Mouse (Mus musculus) MEL (cell line): ENCODE results near the gene Tmed10. TPM values are rescaled to one million over a fixed set of nuclear protein-coding genes. Genes with fewer than 3 reads are reported as not detected.
A peak's percentile ranks its signal among the peaks of the same experiment; 100 is the strongest.

ENCODE experiments used
- DNase-seq: peaks from one replicate; pipeline ENCODE4 v3.0.0; 2011; ENCODE audit warnings: low read depth, low spot score
- H3K27ac ChIP-seq: 2 replicates; pipeline ENCODE4 v1.5.1; 2012; ENCODE audit warnings: low read depth, mild to moderate bottlenecking, control low read depth, low read length, moderate library complexity; ENCODE audit not compliant: control insufficient read depth
- H3K27me3 ChIP-seq, 2 experiments: fragments of 150-350 bp in 1 of 2; sonication (generic) in 1 of 2; 2 replicates each; pipeline ENCODE4 v1.6.1; 2012; ENCODE audit warnings: low read length in 2 of 2, mild to moderate bottlenecking in 2 of 2, improper control_type of control experiment in 1 of 2, moderate library complexity in 1 of 2; ENCODE audit not compliant: insufficient read depth in 2 of 2, control insufficient read depth in 1 of 2
- H3K36me3 ChIP-seq, 2 experiments: 2 replicates each; pipeline ENCODE4 v1.6.1; 2012 to 2014; ENCODE audit warnings: low read length in 2 of 2, improper control_type of control experiment in 1 of 2, inconsistent platforms in 1 of 2, mild to moderate bottlenecking in 1 of 2; ENCODE audit not compliant: insufficient read depth in 2 of 2, control insufficient read depth in 1 of 2
- H3K4me1 ChIP-seq, 2 experiments: fragments of 150-350 bp in 1 of 2; sonication (generic) in 1 of 2; 2 replicates each; pipeline ENCODE4 v1.6.1; 2012; ENCODE audit warnings: low read length in 2 of 2, improper control_type of control experiment in 1 of 2, mild to moderate bottlenecking in 1 of 2; ENCODE audit not compliant: insufficient read depth in 2 of 2, control insufficient read depth in 1 of 2
- H3K4me3 ChIP-seq, 2 experiments: fragments of 150-350 bp in 1 of 2; sonication (generic) in 1 of 2; 2 replicates each; pipeline ENCODE4 v1.5.1; 2012; ENCODE audit warnings: low read depth in 2 of 2, low read length in 2 of 2, mild to moderate bottlenecking in 2 of 2, moderate library complexity in 2 of 2, control low read depth in 1 of 2, improper control_type of control experiment in 1 of 2; ENCODE audit not compliant: control insufficient read depth in 1 of 2, insufficient read depth in 1 of 2
- H3K79me2 ChIP-seq: 2 replicates; pipeline ENCODE4 v1.6.1; 2012; ENCODE audit warnings: mild to moderate bottlenecking, low read length, moderate library complexity; ENCODE audit not compliant: control insufficient read depth, poor library complexity, insufficient read depth
- H3K9ac ChIP-seq: 2 replicates; pipeline ENCODE4 v1.6.1; 2012; ENCODE audit warnings: low read depth, mild to moderate bottlenecking, control low read depth, low read length, moderate library complexity; ENCODE audit not compliant: control insufficient read depth, poor library complexity, severe bottlenecking
- H3K9me3 ChIP-seq: fragments of 150-350 bp; sonication (generic); replicated peaks from 2 replicates; pipeline ENCODE4 v1.6.1; 2012; ENCODE audit warnings: mild to moderate bottlenecking, low read length, improper control_type of control experiment, moderate library complexity; ENCODE audit not compliant: insufficient read depth
- BHLHE40 ChIP-seq: IDR thresholded peaks from 2 replicates; pipeline ENCODE4 v1.6.1; 2012; ENCODE audit warnings: low read depth, mild to moderate bottlenecking, inconsistent platforms, low read length, improper control_type of control experiment, borderline replicate concordance
- CHD2 ChIP-seq: IDR thresholded peaks from 2 replicates; pipeline ENCODE4 v1.6.1; 2011; ENCODE audit warnings: low read length, improper control_type of control experiment
- E2F4 ChIP-seq: IDR thresholded peaks from 2 replicates; pipeline ENCODE4 v1.6.1; 2011; ENCODE audit warnings: low read depth, low read length, improper control_type of control experiment, borderline replicate concordance
- ELF1 ChIP-seq: IDR thresholded peaks from 2 replicates; pipeline ENCODE4 v1.6.1; 2014; ENCODE audit warnings: low read depth, mild to moderate bottlenecking, inconsistent platforms, low read length, improper control_type of control experiment, moderate library complexity
- ETS1 ChIP-seq: IDR thresholded peaks from 2 replicates; pipeline ENCODE4 v1.6.1; 2012; ENCODE audit warnings: low read depth, mild to moderate bottlenecking, inconsistent platforms, low read length, improper control_type of control experiment, moderate library complexity
- GATA1 ChIP-seq: IDR thresholded peaks from 2 replicates; pipeline ENCODE4 v1.6.1; 2011; ENCODE audit warnings: low read depth, low read length, improper control_type of control experiment
- HCFC1 ChIP-seq: IDR thresholded peaks from 2 replicates; pipeline ENCODE4 v1.6.1; 2012; ENCODE audit warnings: low read depth, mild to moderate bottlenecking, inconsistent platforms, low read length, improper control_type of control experiment, moderate library complexity
- MAFK ChIP-seq: IDR thresholded peaks from 2 replicates; pipeline ENCODE4 v1.6.1; 2011; ENCODE audit warnings: low read depth, mild to moderate bottlenecking, low read length, improper control_type of control experiment, borderline replicate concordance
- MAX ChIP-seq: IDR thresholded peaks from 2 replicates; pipeline ENCODE4 v1.6.1; 2011; ENCODE audit warnings: low read length, improper control_type of control experiment
- MXI1 ChIP-seq: IDR thresholded peaks from 2 replicates; pipeline ENCODE4 v1.6.1; 2011; ENCODE audit warnings: mild to moderate bottlenecking, low read depth, low read length, improper control_type of control experiment
- NELFE ChIP-seq: IDR thresholded peaks from 2 replicates; pipeline ENCODE4 v1.6.1; 2011; ENCODE audit warnings: low read depth, low read length, improper control_type of control experiment
- POLR2A ChIP-seq, 2 experiments: IDR thresholded peaks; 2 replicates each; pipeline ENCODE4 v1.6.1; 2011 to 2012; ENCODE audit warnings: low read length in 2 of 2, mild to moderate bottlenecking in 2 of 2, control low read depth in 1 of 2, improper control_type of control experiment in 1 of 2, low read depth in 1 of 2, moderate library complexity in 1 of 2; ENCODE audit not compliant: control insufficient read depth in 1 of 2, insufficient read depth in 1 of 2, poor library complexity in 1 of 2
- POLR2AphosphoS2 ChIP-seq: IDR thresholded peaks from 2 replicates; pipeline ENCODE4 v1.6.1; 2011; ENCODE audit warnings: low read length, improper control_type of control experiment
- SIN3A ChIP-seq: IDR thresholded peaks from 2 replicates; pipeline ENCODE4 v1.6.1; 2012; ENCODE audit warnings: low read length, improper control_type of control experiment, inconsistent platforms
- TAL1 ChIP-seq: IDR thresholded peaks from 2 replicates; pipeline ENCODE4 v1.6.1; 2012; ENCODE audit warnings: mild to moderate bottlenecking, inconsistent platforms, low read length, moderate library complexity, mixed read lengths
- TBP ChIP-seq: IDR thresholded peaks from 2 replicates; pipeline ENCODE4 v1.8.0; 2011; ENCODE audit warnings: low read depth, low read length, improper control_type of control experiment
- TCF12 ChIP-seq: IDR thresholded peaks from 2 replicates; pipeline ENCODE4 v1.6.1; 2014; ENCODE audit warnings: low read depth, mild to moderate bottlenecking, inconsistent platforms, low read length, improper control_type of control experiment, moderate library complexity
- USF1 ChIP-seq: IDR thresholded peaks from 2 replicates; pipeline ENCODE4 v1.6.1; 2014; ENCODE audit warnings: low read depth, mild to moderate bottlenecking, inconsistent platforms, low read length, improper control_type of control experiment, moderate library complexity
- ZC3H11A ChIP-seq: IDR thresholded peaks from 2 replicates; pipeline ENCODE4 v1.6.1; 2012; ENCODE audit warnings: low read depth, mild to moderate bottlenecking, inconsistent platforms, low read length, improper control_type of control experiment
- ZKSCAN1 ChIP-seq: IDR thresholded peaks from 2 replicates; pipeline ENCODE4 v1.6.1; 2012; ENCODE audit warnings: low read depth, mild to moderate bottlenecking, inconsistent platforms, low read length, improper control_type of control experiment, moderate library complexity
- ZMIZ1 ChIP-seq: IDR thresholded peaks from 2 replicates; pipeline ENCODE4 v1.6.1; 2012; ENCODE audit warnings: low read depth, mild to moderate bottlenecking, inconsistent platforms, low read length, improper control_type of control experiment, moderate library complexity
- ZNF384 ChIP-seq: IDR thresholded peaks from 2 replicates; pipeline ENCODE4 v1.6.1; 2012; ENCODE audit warnings: low read depth, mild to moderate bottlenecking, inconsistent platforms, low read length, improper control_type of control experiment
- polyA plus RNA-seq, 2 experiments: library from polyadenylated mRNA; stranded (reverse) in 1 of 2; unstranded in 1 of 2; fragments of >175 nt in 1 of 2; fragments of >200 nt in 1 of 2; gene quantifications; 2 replicates each; pipeline versions ENCODE4 v1.2.1 to v1.2.4; 2012; ENCODE audit warnings: low replicate concordance in 2 of 2, low read depth in 1 of 2; ENCODE audit not compliant: insufficient read length in 2 of 2, insufficient read depth in 1 of 2, missing spikeins in 1 of 2
- total RNA-seq: library from RNA; depleted of rRNA; stranded (reverse); fragments of 300-350 nt; gene quantifications from 2 replicates; pipeline ENCODE4 v1.2.3, GENCODE M21; 2012

Tmed10 gene
- total and polyA plus RNA-seq, 3 experiments: 45.7 to 229 (median 60.2) TPM

DNA sequence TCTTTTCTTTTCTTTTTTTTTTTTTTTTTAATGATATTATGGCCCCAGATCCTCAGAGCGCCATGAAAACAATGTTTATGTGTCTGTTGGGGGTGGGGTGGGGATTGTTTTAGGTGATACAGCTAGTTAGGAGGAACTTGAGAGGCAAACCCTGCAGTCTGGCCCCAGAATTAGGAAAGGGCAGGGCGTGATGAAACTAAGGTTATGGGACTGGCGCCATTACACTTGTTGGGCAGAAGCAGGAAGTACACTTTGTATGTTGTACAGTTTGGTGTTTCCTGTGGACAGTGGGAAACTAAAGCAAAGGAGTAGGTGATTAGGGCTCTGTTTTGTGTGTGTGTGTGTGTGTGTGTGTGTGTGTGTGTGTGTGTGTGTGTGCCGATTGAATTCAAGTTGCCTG, 34.7 kb downstream of the Tmed10 start (continued):
- no peak for TF ChIP-seq USF1

DNA sequence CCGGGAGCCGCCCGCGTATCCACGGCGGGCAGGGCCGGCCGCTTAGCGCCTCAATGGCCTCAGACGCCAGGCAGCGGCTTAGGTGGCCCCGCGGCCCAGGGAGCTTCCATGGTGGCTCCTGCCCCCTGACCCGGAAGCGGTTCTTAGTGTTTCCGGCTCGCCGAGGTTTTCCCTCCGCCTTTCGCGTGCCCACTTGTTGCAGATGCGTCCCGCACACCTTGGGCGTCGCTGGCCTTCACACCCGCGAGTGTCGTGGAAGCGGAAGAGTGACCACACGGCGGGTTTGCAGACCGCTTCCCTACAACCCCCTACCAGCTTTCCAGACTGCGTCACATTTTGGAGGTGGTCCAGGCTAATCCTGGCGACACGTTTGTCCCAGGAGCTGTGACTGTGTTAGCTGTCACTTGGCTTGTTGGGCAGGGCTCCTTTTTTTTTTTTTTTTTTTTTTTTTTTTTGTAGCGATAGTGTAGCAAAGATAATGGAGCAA, 35.4 kb downstream of the Tmed10 start, which contains the start of gene Nek9:
Gene Nek9, minus strand, starts transcription at position 120 of the 487 bp plus-strand sequence.
- Histone ChIP-seq H3K4me3 (peak within 1 kb of the TSS; percentile 92 to 99), H3K4me1 (peaks cover 7 to 16% of the 10 kb centered on the region in 2 experiments), H3K36me3 (peaks cover 3 to 25% of the 10 kb centered on the region in 2 experiments; a peak in 3 of 4 replicates), H3K9ac (peak within 1 kb of the TSS; percentile 98), H3K79me2 (peaks cover 9% of the 10 kb centered on the region), H3K27me3 (no peaks in the 10 kb centered on the region), H3K9me3 (no peaks in the 10 kb centered on the region), H3K27ac (peak within 1 kb of the TSS; percentile 75)
- TF ChIP-seq ZC3H11A: no peak
- TF ChIP-seq E2F4: no peak
- peak; percentile 91 for TF ChIP-seq HCFC1
- peak; percentile 79 to 80; a peak in 3 of 4 replicates for TF ChIP-seq POLR2A (IDR thresholded peaks at IDR 0.05; ENCODE audit: control insufficient read depth in 1 of 2, insufficient read depth in 1 of 2, low read depth in 1 of 2, low read length in 2 of 2, poor library complexity in 1 of 2)
- peak; percentile 68; the same call in 1 of the 2 replicates for TF ChIP-seq CHD2
- 0 out of 2 replicates have a peak, but pooled peaks have one; percentile 11 for TF ChIP-seq ETS1
- peak; percentile 86 for TF ChIP-seq NELFE
- TF ChIP-seq SIN3A: peak; percentile 62
- TF ChIP-seq ZKSCAN1: no peak
- TF ChIP-seq TBP: peak; percentile 16; the same call in 1 of the 2 replicates
- TF ChIP-seq TCF12: peak; percentile 60
- TF ChIP-seq ZMIZ1: 0 out of 2 replicates have a peak, but pooled peaks have one; percentile 42
- TF ChIP-seq GATA1: 0 out of 2 replicates have a peak, but pooled peaks have one; percentile 22
- TF ChIP-seq USF1: 0 out of 2 replicates have a peak, but pooled peaks have one; percentile 10
- no peak for TF ChIP-seq BHLHE40
- no peak for TF ChIP-seq MAFK
- TF ChIP-seq MXI1: peak; percentile 77
- TF ChIP-seq MAX: peak; percentile 93
- TF ChIP-seq TAL1: no peak
- peak; percentile 49; the same call in 1 of the 2 replicates for TF ChIP-seq ELF1
- peak; percentile 29; the same call in 1 of the 2 replicates for TF ChIP-seq POLR2AphosphoS2
- TF ChIP-seq ZNF384: peak; percentile 96
- peak; percentile 96 for DNase-seq
